Mouse (Mus musculus) olfactory bulb, adult 2 months (tissue): Measurements from ENCODE around the gene Ano6.

Experiments
- CTCF ChIP-seq: fragments of 200-500 bp; IDR thresholded peaks from 2 replicates; pipeline ENCODE4 v1.5.1; 2012; ENCODE audit warnings: low read depth, mild to moderate bottlenecking, low read length, moderate library complexity; ENCODE audit not compliant: insufficient read depth
- POLR2A ChIP-seq: fragments of 200-500 bp; IDR thresholded peaks from 2 replicates; pipeline ENCODE4 v1.6.1; 2012; ENCODE audit warnings: mild to moderate bottlenecking, low read depth, low read length, moderate library complexity; ENCODE audit not compliant: insufficient read depth

DNA sequence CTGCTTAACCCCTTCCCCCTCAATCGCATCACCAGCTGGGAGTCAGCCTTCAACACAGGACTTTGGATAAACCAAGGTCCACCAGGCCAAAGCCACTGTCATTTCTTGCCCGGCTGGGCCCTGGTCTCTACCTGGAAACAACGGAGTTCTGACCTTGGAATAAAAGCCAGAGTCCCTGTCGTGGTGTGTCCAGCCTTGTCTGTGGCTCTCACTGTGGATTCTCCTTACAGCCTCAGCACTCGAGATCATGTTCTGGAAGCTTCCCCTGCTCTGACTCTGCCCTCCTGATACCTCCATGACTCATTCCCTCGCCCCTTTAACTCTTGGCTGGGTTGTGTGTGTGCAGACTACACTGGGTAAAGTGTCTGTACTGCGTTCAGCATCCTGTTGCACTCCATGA lies 180.0 kb downstream of the Ano6 start:
- TF ChIP-seq POLR2A (no peak), CTCF (no peak)
